Mouse (Mus musculus) kidney, embryonic 14.5 days (tissue): Measurements from ENCODE around the gene Sp100. TPM values are rescaled to one million over a fixed set of nuclear protein-coding genes. Genes with fewer than 3 reads are reported as not detected.

Source experiments
- ATAC-seq: fragments of 200-750 bp; cut with Nextera tagmentation; 2 replicates; pipeline ENCODE4 v1.8.0; 2017; ENCODE audit warnings: moderate number of reproducible peaks, mild to moderate bottlenecking, moderate TSS enrichment, moderate library complexity; ENCODE audit not compliant: low FRiP score, low TSS enrichment
- H3K27ac ChIP-seq: fragments of 300-500 bp; sonication (generic); 2 replicates; pipeline ENCODE4 v1.5.1; 2014; ENCODE audit warnings: low read depth, mild to moderate bottlenecking, low read length, moderate library complexity, mixed read lengths
- H3K27me3 ChIP-seq: fragments of 300-500 bp; sonication (generic); 2 replicates; pipeline ENCODE4 v1.6.1; 2014; ENCODE audit warnings: mild to moderate bottlenecking, low read length; ENCODE audit not compliant: control insufficient read depth, insufficient read depth
- H3K36me3 ChIP-seq: fragments of 300-500 bp; sonication (generic); 2 replicates; pipeline ENCODE4 v1.6.1; 2014; ENCODE audit warnings: low read length, mixed read lengths; ENCODE audit not compliant: control insufficient read depth, insufficient read depth
- H3K4me1 ChIP-seq: fragments of 300-500 bp; sonication (generic); 2 replicates; pipeline ENCODE4 v1.6.1; 2014; ENCODE audit warnings: low read length, mixed read lengths; ENCODE audit not compliant: control insufficient read depth, insufficient read depth
- H3K4me2 ChIP-seq: fragments of 300-500 bp; sonication (generic); replicated peaks from 2 replicates; pipeline ENCODE4 v1.6.1; 2014; ENCODE audit warnings: low read depth, mild to moderate bottlenecking, low read length
- H3K4me3 ChIP-seq: fragments of 300-500 bp; sonication (generic); 2 replicates; pipeline ENCODE4 v1.5.1; 2014; ENCODE audit warnings: mild to moderate bottlenecking, low read length
- H3K9ac ChIP-seq: fragments of 300-500 bp; sonication (generic); 2 replicates; pipeline ENCODE4 v1.6.1; 2014; ENCODE audit warnings: low read depth, mild to moderate bottlenecking, low read length, moderate library complexity
- H3K9me3 ChIP-seq: fragments of 300-500 bp; sonication (generic); 2 replicates; pipeline ENCODE4 v1.6.1; 2016; ENCODE audit warnings: low read length; ENCODE audit not compliant: control insufficient read depth
- WGBS: fragments of 180-500 bp; shearing (Covaris S2); extraction: QIAGEN DNeasy Blood & Tissue Kit; methylation state at CpG from one replicate; pipeline ENCODE4 v1.1.7; 2014; 5-methylcytosine and 5-hydroxymethylcytosine counted together
- polyA plus RNA-seq: library from polyadenylated mRNA; unstranded; fragments of >200 nt; fragmentation: Nextera tagmentation; extraction: Ambion mirVana; gene quantifications from 2 replicates; pipeline ENCODE4 v1.2.1, GENCODE M21; 2014

Gene Sp100
- polyA plus RNA-seq, 1 experiment from 2014 or later = 1.3 TPM

DNA sequence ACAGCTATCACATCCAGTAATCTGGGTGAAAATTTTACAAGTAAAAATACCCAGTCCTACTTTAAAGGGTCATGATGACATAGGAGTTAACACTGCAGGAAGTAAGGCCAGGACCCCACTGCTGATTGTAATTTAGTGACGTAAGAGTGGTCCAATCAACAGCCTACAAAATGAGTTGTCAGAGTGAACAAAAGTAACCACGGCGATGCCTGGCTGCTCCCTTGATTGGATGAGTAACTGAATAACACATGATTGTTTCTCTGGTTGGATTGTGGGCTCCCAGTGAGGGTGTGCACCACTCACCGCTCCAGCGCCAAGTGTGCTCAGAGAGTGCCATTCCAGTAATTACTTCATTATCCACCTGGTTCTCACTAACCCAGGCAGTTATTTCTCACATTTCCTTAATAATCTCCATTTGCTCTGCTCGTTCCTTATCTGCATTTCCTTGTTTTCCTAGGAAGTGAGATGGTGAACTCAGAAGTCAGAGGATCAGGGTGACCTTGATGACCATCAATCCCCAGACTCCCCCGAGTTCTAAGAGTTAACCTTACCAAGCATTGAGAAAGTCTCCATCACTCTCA is 66.7 kb downstream of the Sp100 start:
- Histone ChIP-seq H3K36me3 (no peaks in the 10 kb centered on the region), H3K4me3 (no peak overlapping the region), H3K9me3 (no peaks in the 10 kb centered on the region; the same call in 1 of the 2 replicates), H3K4me1 (no peaks in the 10 kb centered on the region), H3K27me3 (no peaks in the 10 kb centered on the region), H3K4me2 (no peak overlapping the region), H3K9ac (no peak overlapping the region), H3K27ac (no peak overlapping the region)
- no peak for ATAC-seq
- WGBS = 56% methylated on average over 7 of the region's 7 CpGs

DNA sequence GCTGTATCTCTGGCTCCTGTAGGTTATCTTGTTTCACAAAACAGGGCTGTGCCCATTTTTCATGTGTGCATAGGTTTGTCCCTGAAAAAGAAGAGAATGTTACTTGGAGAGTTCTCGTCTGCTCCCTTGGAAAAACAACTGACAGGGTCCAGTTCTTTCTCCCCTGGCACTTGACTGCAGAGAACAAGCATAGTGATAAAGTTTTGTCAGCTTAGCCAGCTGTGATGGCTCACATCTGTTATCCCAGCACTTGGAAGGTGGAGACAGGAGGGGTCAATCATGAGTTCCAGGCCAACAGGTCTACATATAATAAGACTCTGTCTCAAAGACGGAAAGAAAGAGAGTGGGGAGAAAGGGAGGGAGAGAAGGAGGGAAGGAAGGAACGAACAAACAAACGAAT is 69.3 kb downstream of the Sp100 start:
- WGBS = 46% methylated on average over 4 of the region's 4 CpGs
- 0 out of 2 replicates have a peak, but pooled peaks have one; percentile 8 for ATAC-seq

GRCm38 (mm10) chr1:85720220-85720893 is 70.6 kb downstream of the Sp100 start:
- Histone ChIP-seq H3K36me3 (no peaks in the 10 kb centered on the region), H3K9ac (no peak overlapping the region), H3K9me3 (no peaks in the 10 kb centered on the region), H3K4me3 (no peak overlapping the region), H3K27me3 (no peaks in the 10 kb centered on the region), H3K4me1 (no peaks in the 10 kb centered on the region), H3K27ac (no peak overlapping the region), H3K4me2 (no peak overlapping the region)
- 69% methylated on average over 10 of the region's 10 CpGs for WGBS
- peak; percentile 53; the same call in 1 of the 2 replicates for ATAC-seq

More for the DNA sequence above, 69.3 kb downstream of the Sp100 start:
- H3K4me3 ChIP-seq = no peak overlapping the region
- no peaks in the 10 kb centered on the region for H3K27me3 ChIP-seq
- H3K9ac ChIP-seq = no peak overlapping the region
- no peaks in the 10 kb centered on the region; the same call in 1 of the 2 replicates for H3K9me3 ChIP-seq
- no peak overlapping the region for H3K4me2 ChIP-seq
- H3K27ac ChIP-seq = no peak overlapping the region
- H3K4me1 ChIP-seq = no peaks in the 10 kb centered on the region
- H3K36me3 ChIP-seq = no peaks in the 10 kb centered on the region

DNA sequence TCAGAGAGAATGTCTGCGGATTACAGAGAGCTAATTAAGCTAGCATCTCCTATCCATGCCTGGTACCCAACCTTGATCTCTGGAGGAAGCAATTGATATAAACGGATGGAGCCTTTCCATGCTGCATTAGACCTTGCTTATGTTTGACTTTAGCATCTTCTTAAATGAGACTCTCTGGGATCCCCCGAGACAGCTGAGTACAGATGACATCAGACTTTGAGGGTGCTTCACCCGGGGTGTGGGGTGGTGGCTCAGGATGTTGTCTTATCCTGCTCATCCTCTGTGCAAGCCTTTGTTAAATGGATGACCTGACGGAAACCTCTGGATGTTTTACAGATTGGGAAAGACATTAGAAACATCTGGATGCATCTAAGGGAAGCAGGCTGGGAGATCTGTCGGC is 80.7 kb downstream of the Sp100 start:
- H3K9me3 ChIP-seq = no peaks in the 10 kb centered on the region
- ATAC-seq = no peak
- no peaks in the 10 kb centered on the region for H3K36me3 ChIP-seq
- 81% methylated on average over 6 of the region's 6 CpGs for WGBS
- no peaks in the 10 kb centered on the region for H3K27me3 ChIP-seq
- no peak overlapping the region for H3K4me3 ChIP-seq
- no peak overlapping the region for H3K27ac ChIP-seq
- H3K4me2 ChIP-seq = no peak overlapping the region
- H3K9ac ChIP-seq = no peak overlapping the region
- no peaks in the 10 kb centered on the region for H3K4me1 ChIP-seq

DNA sequence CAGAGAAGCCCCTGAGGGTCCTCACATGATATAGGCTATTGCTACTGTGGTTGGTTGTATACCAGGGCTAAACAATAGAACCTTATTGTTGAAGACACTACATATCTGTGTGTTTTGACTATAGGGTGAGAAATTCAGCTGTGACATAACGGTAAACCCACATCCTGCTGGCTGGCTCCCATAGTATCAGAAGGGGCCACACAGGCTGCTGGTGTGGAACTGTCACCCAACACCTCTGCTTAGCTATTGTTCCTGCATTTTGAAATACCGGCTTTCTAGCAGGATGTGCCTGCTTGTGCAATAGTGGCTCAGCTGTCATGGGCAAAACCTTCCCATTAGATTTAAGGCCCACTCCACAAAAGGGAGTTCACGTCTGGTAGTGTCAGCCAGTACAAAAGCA is 82.8 kb downstream of the Sp100 start:
- Histone ChIP-seq H3K27me3 (no peaks in the 10 kb centered on the region), H3K36me3 (no peaks in the 10 kb centered on the region), H3K4me3 (no peak overlapping the region), H3K9ac (no peak overlapping the region), H3K4me2 (no peak overlapping the region), H3K9me3 (no peaks in the 10 kb centered on the region), H3K27ac (no peak overlapping the region), H3K4me1 (0 out of 2 replicates have a peak, but pooled peaks cover 4% of the 10 kb centered on the region)
- no peak for ATAC-seq
- 75% methylated on average over 3 of the region's 3 CpGs for WGBS

DNA sequence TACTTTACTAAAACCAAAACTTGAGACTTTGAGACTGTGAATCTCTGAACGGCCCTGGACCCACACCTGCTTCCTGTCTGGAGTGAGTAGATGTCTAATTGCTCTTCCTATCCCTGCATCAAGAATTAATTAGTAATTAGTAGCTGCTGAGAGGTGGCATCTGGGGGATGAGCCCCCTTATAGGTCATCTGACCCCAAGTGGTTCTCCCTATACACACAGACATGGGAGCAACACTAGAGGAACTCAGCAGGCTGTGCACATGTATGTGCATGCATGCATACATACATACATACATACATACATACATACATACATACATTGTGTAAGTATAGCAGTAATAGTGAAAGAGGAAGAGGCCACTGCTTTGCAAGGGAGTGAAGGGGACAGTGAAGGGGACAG is 84.7 kb downstream of the Sp100 start:
- no peak for ATAC-seq
- Histone ChIP-seq H3K4me3 (no peak overlapping the region), H3K9ac (no peak overlapping the region), H3K4me1 (0 out of 2 replicates have a peak, but pooled peaks cover 4% of the 10 kb centered on the region), H3K27ac (no peak overlapping the region), H3K27me3 (no peaks in the 10 kb centered on the region), H3K4me2 (no peak overlapping the region), H3K9me3 (no peaks in the 10 kb centered on the region), H3K36me3 (no peaks in the 10 kb centered on the region)
- 76% methylated on average over 1 of the region's 1 CpGs for WGBS

DNA sequence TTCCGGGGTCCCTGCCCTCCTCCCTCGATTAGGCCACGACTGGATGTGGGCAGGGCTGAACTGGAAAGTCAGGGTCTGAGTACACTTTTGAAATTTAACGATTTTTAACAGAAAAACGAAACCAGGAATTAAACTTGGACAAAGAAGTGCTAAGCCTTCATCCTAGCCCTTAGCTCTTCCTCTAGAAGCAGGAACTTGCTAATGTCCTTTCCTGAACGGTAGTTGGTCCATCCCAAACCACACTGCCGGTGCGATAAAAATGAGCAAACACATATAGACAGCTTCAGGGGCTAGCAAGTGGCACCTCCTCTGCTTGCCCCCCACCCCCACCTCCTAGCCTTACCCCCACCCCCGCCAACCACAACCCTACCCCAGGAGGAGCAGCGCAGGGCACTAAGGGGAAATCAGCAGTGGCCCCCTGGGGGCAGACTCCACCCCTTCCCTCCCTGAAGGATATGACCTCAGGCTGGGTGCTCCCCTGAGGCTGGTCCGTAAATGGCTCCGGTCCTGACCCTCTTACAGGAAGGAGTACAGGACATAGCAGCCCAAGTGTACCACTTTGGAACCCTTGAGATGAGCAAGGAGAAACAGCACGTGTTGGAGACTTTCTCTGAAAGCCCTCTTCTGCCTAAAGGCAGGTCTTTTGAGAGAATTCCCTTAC is 85.8 kb downstream of the Sp100 start:
- WGBS = 74% methylated on average over 13 of the region's 13 CpGs
- no peak for ATAC-seq
- Histone ChIP-seq H3K9me3 (no peaks in the 10 kb centered on the region), H3K4me3 (no peak overlapping the region), H3K27ac (no peak overlapping the region), H3K36me3 (no peaks in the 10 kb centered on the region), H3K9ac (no peak overlapping the region), H3K4me1 (0 out of 2 replicates have a peak, but pooled peaks cover 4% of the 10 kb centered on the region), H3K27me3 (no peaks in the 10 kb centered on the region), H3K4me2 (peak overlapping the region; percentile 38; the same call in 1 of the 2 replicates)

GRCm38 (mm10) chr1:85736355-85737184 is 86.8 kb downstream of the Sp100 start:
- peak overlapping the region; percentile 38 for H3K4me2 ChIP-seq
- 0 out of 2 replicates have a peak, but pooled peaks cover 4% of the 10 kb centered on the region for H3K4me1 ChIP-seq
- H3K27me3 ChIP-seq = no peaks in the 10 kb centered on the region
- H3K36me3 ChIP-seq = no peaks in the 10 kb centered on the region
- no peaks in the 10 kb centered on the region for H3K9me3 ChIP-seq
- H3K4me3 ChIP-seq = peak overlapping the region; percentile 25
- peak; percentile 73 for ATAC-seq
- H3K27ac ChIP-seq = no peak overlapping the region; the same call in 1 of the 2 replicates
- WGBS = 37% methylated on average over 18 of the region's 18 CpGs
- H3K9ac ChIP-seq = peak overlapping the region; percentile 47; the same call in 1 of the 2 replicates
